Mouse (Mus musculus): ENCODE measurements around the gene Ccdc114. TPM values are rescaled to one million over a fixed set of nuclear protein-coding genes. Genes with fewer than 3 reads are reported as not detected.

Ccdc114 gene
- polyA plus RNA-seq, 1 experiment from 2014 or later, result 5.5 TPM

GRCm38 (mm10) chr7:45949061-45949460, 25.2 kb downstream of the Ccdc114 start:
- no peaks in the 10 kb centered on the region for H3K4me1 ChIP-seq
- 84% methylated on average over 4 of the region's 4 CpGs for WGBS
- no peak overlapping the region for H3K4me3 ChIP-seq
- no peak overlapping the region for H3K27ac ChIP-seq
- no peaks in the 10 kb centered on the region for H3K36me3 ChIP-seq
- no peak overlapping the region for H3K9ac ChIP-seq
- no peak for ATAC-seq (ENCODE audit: low FRiP score)
- H3K27me3 ChIP-seq, result no peaks in the 10 kb centered on the region
- no peaks in the 10 kb centered on the region for H3K9me3 ChIP-seq (replicated peaks)
- H3K4me2 ChIP-seq (replicated peaks), result no peak overlapping the region

DNA sequence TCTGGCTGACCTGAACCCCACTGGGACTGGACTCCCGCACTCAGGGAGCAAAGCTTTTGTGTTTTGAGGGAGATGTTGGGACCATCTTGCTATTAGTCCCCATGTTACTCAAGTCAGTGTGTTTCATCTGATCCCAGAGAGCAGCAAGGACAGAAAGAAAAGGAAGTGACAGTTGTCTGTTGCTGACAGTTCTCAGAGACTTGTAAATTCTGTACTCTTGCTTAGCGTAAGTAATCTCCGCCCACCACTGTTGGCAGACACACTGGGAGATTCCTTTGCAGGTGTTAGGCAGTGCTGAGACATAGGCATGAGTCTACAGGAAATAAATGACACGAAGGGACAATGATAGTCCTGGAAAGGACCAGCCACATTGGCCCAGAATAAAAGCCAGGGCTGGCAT, 32.7 kb downstream of the Ccdc114 start:
- Histone ChIP-seq H3K9me3 (replicated peaks) (no peaks in the 10 kb centered on the region), H3K36me3 (no peaks in the 10 kb centered on the region), H3K9ac (no peak overlapping the region), H3K4me1 (no peaks in the 10 kb centered on the region), H3K27me3 (no peaks in the 10 kb centered on the region), H3K4me2 (replicated peaks) (no peak overlapping the region), H3K4me3 (no peak overlapping the region), H3K27ac (no peak overlapping the region)
- 71% methylated on average over 4 of the region's 4 CpGs for WGBS
- ATAC-seq (ENCODE audit: low FRiP score), result no peak

GRCm38 (mm10) chr7:45971831-45972723, 48.2 kb downstream of the Ccdc114 start:
- H3K9me3 ChIP-seq (replicated peaks), result no peaks in the 10 kb centered on the region
- no peak overlapping the region for H3K4me3 ChIP-seq
- no peaks in the 10 kb centered on the region for H3K4me1 ChIP-seq
- H3K4me2 ChIP-seq (replicated peaks), result no peak overlapping the region
- no peak overlapping the region for H3K27ac ChIP-seq
- WGBS, result 80% methylated on average over 11 of the region's 11 CpGs
- no peaks in the 10 kb centered on the region for H3K27me3 ChIP-seq
- no peak overlapping the region for H3K9ac ChIP-seq
- H3K36me3 ChIP-seq, result no peaks in the 10 kb centered on the region
- ATAC-seq (ENCODE audit: low FRiP score), result no peak

DNA sequence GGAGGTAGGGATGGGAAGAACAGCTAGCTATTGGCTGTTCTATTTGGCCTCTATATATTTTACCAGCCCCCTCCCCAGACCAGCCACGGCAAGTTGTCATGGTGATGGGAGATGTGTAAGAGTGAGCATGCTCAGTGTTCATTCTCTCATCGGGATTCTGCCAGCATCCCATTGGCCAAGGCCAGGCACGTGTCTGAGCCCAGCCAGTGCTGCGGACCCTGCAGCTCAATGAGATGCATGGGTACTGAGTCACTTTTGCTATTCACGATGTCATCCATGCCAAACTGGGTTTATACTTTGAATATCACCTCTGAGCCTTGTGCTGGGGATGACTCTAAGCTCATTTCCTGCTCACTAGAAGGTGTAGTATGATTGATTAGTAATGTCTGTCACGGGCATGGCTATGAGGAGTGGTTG, 49.4 kb downstream of the Ccdc114 start:
- ATAC-seq (ENCODE audit: low FRiP score), result peak; percentile 67
- Histone ChIP-seq H3K4me2 (replicated peaks) (no peak overlapping the region), H3K4me1 (no peaks in the 10 kb centered on the region), H3K36me3 (no peaks in the 10 kb centered on the region), H3K4me3 (no peak overlapping the region), H3K27ac (no peak overlapping the region), H3K27me3 (no peaks in the 10 kb centered on the region), H3K9me3 (replicated peaks) (no peaks in the 10 kb centered on the region), H3K9ac (no peak overlapping the region)
- WGBS, result 86% methylated on average over 6 of the region's 6 CpGs

DNA sequence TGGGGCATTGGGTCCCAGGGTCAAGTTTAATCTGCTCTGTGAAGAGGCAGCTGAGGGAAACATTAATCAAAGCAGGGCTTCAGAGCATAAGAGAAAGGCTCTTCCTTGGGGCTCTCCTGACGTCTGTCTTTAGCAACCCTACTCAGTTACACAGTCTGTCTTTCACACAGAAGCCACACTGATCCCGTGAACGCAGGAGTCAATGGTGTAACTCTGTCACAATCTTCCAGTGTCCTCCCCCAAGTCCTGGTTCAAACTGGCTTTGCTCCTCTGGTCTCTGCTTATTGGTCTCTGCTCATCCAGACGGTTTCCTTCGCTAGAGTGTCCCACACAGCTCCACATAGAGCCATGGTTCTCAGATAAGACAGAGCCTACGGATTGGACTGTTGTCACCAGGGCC, 50.2 kb downstream of the Ccdc114 start:
- H3K27ac ChIP-seq, result no peak overlapping the region
- no peak overlapping the region for H3K9ac ChIP-seq
- WGBS, result 77% methylated on average over 6 of the region's 6 CpGs
- no peaks in the 10 kb centered on the region for H3K9me3 ChIP-seq (replicated peaks)
- H3K4me1 ChIP-seq, result no peaks in the 10 kb centered on the region
- H3K36me3 ChIP-seq, result no peaks in the 10 kb centered on the region
- H3K4me3 ChIP-seq, result no peak overlapping the region
- no peak overlapping the region for H3K4me2 ChIP-seq (replicated peaks)
- no peaks in the 10 kb centered on the region for H3K27me3 ChIP-seq
- no peak for ATAC-seq (ENCODE audit: low FRiP score)

DNA sequence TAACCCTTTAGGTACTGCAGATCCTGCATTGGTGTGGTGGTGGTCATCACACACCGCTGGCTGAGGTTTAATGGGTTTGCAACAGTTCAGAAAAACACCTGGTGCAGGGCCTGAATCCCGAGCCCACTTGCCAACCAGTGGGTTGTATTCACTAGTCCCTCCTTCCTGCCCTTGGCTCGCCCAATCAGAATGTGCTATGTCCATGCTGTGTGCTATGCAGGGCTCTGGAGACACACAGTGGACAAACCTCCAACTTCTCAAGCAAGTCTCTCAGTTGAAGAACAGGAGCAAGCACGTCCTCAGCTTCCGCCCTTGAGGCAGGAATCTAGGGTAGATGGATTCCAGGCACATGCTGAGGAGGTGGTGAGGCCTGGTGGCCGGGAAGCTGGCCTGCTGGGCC, 50.6 kb downstream of the Ccdc114 start:
- ATAC-seq (ENCODE audit: low FRiP score), result no peak
- no peak overlapping the region for H3K9ac ChIP-seq
- H3K27ac ChIP-seq, result no peak overlapping the region
- no peak overlapping the region for H3K4me2 ChIP-seq (replicated peaks)
- H3K4me1 ChIP-seq, result no peaks in the 10 kb centered on the region
- H3K36me3 ChIP-seq, result no peaks in the 10 kb centered on the region
- H3K27me3 ChIP-seq, result no peaks in the 10 kb centered on the region
- H3K9me3 ChIP-seq (replicated peaks), result no peaks in the 10 kb centered on the region
- no peak overlapping the region for H3K4me3 ChIP-seq
- WGBS, result 77% methylated on average over 6 of the region's 6 CpGs

DNA sequence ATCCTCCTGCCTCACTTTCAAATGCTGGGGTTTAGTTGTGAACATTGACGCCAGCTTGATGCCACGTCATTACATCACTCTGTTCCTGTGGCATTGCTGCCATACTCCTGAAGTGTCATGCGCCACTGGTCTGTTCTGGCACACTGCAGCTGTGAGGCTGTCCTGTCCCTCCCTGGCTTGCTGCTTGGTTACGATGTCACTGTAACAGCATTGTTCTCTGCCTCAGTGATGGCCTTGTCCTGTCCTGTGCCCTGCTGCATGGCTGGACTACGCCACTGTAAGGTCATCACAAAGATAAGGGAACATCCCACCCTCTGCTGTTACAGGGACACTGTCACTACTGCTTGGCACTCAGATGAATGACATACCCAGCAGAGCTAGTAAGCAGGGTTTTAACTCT, 57.7 kb downstream of the Ccdc114 start:
- H3K9ac ChIP-seq, result no peak overlapping the region
- no peaks in the 10 kb centered on the region for H3K9me3 ChIP-seq (replicated peaks)
- H3K36me3 ChIP-seq, result no peaks in the 10 kb centered on the region
- H3K4me2 ChIP-seq (replicated peaks), result no peak overlapping the region
- H3K27me3 ChIP-seq, result no peaks in the 10 kb centered on the region
- WGBS, result 86% methylated on average over 5 of the region's 5 CpGs
- no peak for ATAC-seq (ENCODE audit: low FRiP score)
- H3K4me1 ChIP-seq, result no peaks in the 10 kb centered on the region
- H3K27ac ChIP-seq, result no peak overlapping the region
- H3K4me3 ChIP-seq, result no peak overlapping the region

GRCm38 (mm10) chr7:45986893-45987292, 63.0 kb downstream of the Ccdc114 start:
- no peak overlapping the region for H3K9ac ChIP-seq
- H3K9me3 ChIP-seq (replicated peaks), result no peaks in the 10 kb centered on the region
- H3K36me3 ChIP-seq, result no peaks in the 10 kb centered on the region
- H3K4me3 ChIP-seq, result no peak overlapping the region
- H3K27ac ChIP-seq, result no peak overlapping the region
- H3K27me3 ChIP-seq, result no peaks in the 10 kb centered on the region
- H3K4me2 ChIP-seq (replicated peaks), result no peak overlapping the region
- WGBS, result 76% methylated on average over 6 of the region's 6 CpGs
- H3K4me1 ChIP-seq, result no peaks in the 10 kb centered on the region
- no peak for ATAC-seq (ENCODE audit: low FRiP score)

- Histone ChIP-seq H3K4me2 (replicated peaks) (no peak overlapping the region), H3K27me3 (no peaks in the 10 kb centered on the region), H3K9me3 (replicated peaks) (no peaks in the 10 kb centered on the region), H3K4me1 (no peaks in the 10 kb centered on the region), H3K27ac (no peak overlapping the region), H3K4me3 (no peak overlapping the region), H3K9ac (no peak overlapping the region), H3K36me3 (no peaks in the 10 kb centered on the region)
- no peak for ATAC-seq (ENCODE audit: low FRiP score)
- 86% methylated on average over 1 of the region's 1 CpGs for WGBS
These were observed 64.5 kb downstream of the Ccdc114 start for GRCm38 (mm10) chr7:45988344-45988743.

DNA sequence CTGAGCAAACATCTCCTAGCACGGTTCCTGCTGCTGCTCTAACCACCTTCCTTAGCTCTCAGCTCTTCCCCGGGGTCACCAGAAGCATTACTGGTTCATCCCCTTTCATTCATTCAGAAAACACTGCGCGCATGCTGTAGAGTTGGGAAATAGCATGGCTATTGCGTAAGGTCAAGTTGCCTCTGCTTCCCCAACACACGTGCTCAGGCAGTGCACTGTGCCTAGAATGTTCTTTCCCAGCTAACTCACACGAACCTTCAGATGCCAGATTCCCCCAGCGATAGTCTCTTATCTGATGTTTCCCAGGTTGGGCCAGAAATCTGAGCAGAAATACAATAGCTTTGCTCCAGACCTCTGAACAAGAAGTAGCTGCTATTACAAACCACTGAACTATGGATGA, 68.6 kb downstream of the Ccdc114 start:
- no peak for ATAC-seq (ENCODE audit: low FRiP score)
- 89% methylated on average over 8 of the region's 8 CpGs for WGBS

More for the DNA sequence above, 68.6 kb downstream of the Ccdc114 start:
- no peaks in the 10 kb centered on the region for H3K4me1 ChIP-seq
- H3K36me3 ChIP-seq, result no peaks in the 10 kb centered on the region
- no peak overlapping the region for H3K4me3 ChIP-seq
- no peaks in the 10 kb centered on the region for H3K27me3 ChIP-seq
- H3K9ac ChIP-seq, result no peak overlapping the region
- H3K4me2 ChIP-seq (replicated peaks), result no peak overlapping the region
- no peak overlapping the region for H3K27ac ChIP-seq
- H3K9me3 ChIP-seq (replicated peaks), result no peaks in the 10 kb centered on the region

Other genes starting within 250 kb of the Ccdc114 start
- gene Ntn5, start 240.1 kb upstream of the Ccdc114 start, polyA plus RNA-seq (2016; fragmentation: Nextera tagmentation; extraction: Ambion mirVana), result 0.68 and 1.2 TPM in 2 replicates
- gene Sec1, start 229.7 kb upstream of the Ccdc114 start, polyA plus RNA-seq (2016; fragmentation: Nextera tagmentation; extraction: Ambion mirVana), result 1.1 and 2.2 TPM in 2 replicates
- gene Car11, start 224.2 kb upstream of the Ccdc114 start, polyA plus RNA-seq (2016; fragmentation: Nextera tagmentation; extraction: Ambion mirVana), result 21.2 and 25.5 TPM in 2 replicates
- gene Dbp, start 219.0 kb upstream of the Ccdc114 start, polyA plus RNA-seq (2016; fragmentation: Nextera tagmentation; extraction: Ambion mirVana), result 4.2 and 5.3 TPM in 2 replicates
- gene Rpl18, start 208.6 kb upstream of the Ccdc114 start, polyA plus RNA-seq (2016; fragmentation: Nextera tagmentation; extraction: Ambion mirVana), result 607 and 682 TPM in 2 replicates
- gene Sphk2, start 206.1 kb upstream of the Ccdc114 start, polyA plus RNA-seq (2016; fragmentation: Nextera tagmentation; extraction: Ambion mirVana), result 28.7 and 30.3 TPM in 2 replicates
- gene Fam83e, start 202.9 kb upstream of the Ccdc114 start, polyA plus RNA-seq (2016; fragmentation: Nextera tagmentation; extraction: Ambion mirVana), result 0.89 and 1.0 TPM in 2 replicates
- gene Spaca4, start 198.3 kb upstream of the Ccdc114 start, polyA plus RNA-seq (2016; fragmentation: Nextera tagmentation; extraction: Ambion mirVana), result not detected in 2 replicates
- 8.4 and 11.9 TPM in 2 replicates for gene Lmtk3, start 140.3 kb upstream of the Ccdc114 start, polyA plus RNA-seq (2016; fragmentation: Nextera tagmentation; extraction: Ambion mirVana)
- 2.4 and 3.0 TPM in 2 replicates for gene Sult2b1, start 139.4 kb upstream of the Ccdc114 start, polyA plus RNA-seq (2016; fragmentation: Nextera tagmentation; extraction: Ambion mirVana)
- gene Cyth2, start 109.5 kb upstream of the Ccdc114 start, polyA plus RNA-seq (2016; fragmentation: Nextera tagmentation; extraction: Ambion mirVana), result 280 and 284 TPM in 2 replicates
- 0.80 and 0.96 TPM in 2 replicates for gene Kcnj14, start 99.3 kb upstream of the Ccdc114 start, polyA plus RNA-seq (2016; fragmentation: Nextera tagmentation; extraction: Ambion mirVana)
- gene Grwd1, start 93.1 kb upstream of the Ccdc114 start, polyA plus RNA-seq (2016; fragmentation: Nextera tagmentation; extraction: Ambion mirVana), result 43.2 and 45.8 TPM in 2 replicates
- gene Kdelr1, start 51.3 kb upstream of the Ccdc114 start, polyA plus RNA-seq (2016; fragmentation: Nextera tagmentation; extraction: Ambion mirVana), result 43.5 and 45.6 TPM in 2 replicates
- 1.6 TPM in 2 replicates for gene Grin2d, start 45.7 kb upstream of the Ccdc114 start, polyA plus RNA-seq (2016; fragmentation: Nextera tagmentation; extraction: Ambion mirVana)
- 0.52 TPM in 1 of 2 replicates, not detected in the other for gene Syngr4, start 27.4 kb upstream of the Ccdc114 start, polyA plus RNA-seq (2016; fragmentation: Nextera tagmentation; extraction: Ambion mirVana)
- gene Tmem143, start 27.1 kb upstream of the Ccdc114 start, polyA plus RNA-seq (2016; fragmentation: Nextera tagmentation; extraction: Ambion mirVana), result 3.4 and 5.2 TPM in 2 replicates
- 42.6 and 55.0 TPM in 2 replicates for gene Emp3, start 2.7 kb upstream of the Ccdc114 start, polyA plus RNA-seq (2016; fragmentation: Nextera tagmentation; extraction: Ambion mirVana)
- gene Abcc6, start 106.2 kb downstream of the Ccdc114 start, polyA plus RNA-seq (2016; fragmentation: Nextera tagmentation; extraction: Ambion mirVana), result 0.19 and 0.38 TPM in 2 replicates
- gene Nomo1, start 109.6 kb downstream of the Ccdc114 start, polyA plus RNA-seq (2016; fragmentation: Nextera tagmentation; extraction: Ambion mirVana), result 35.3 and 35.8 TPM in 2 replicates
- 0.51 and 0.61 TPM in 2 replicates for gene Kcnj11, start 176.7 kb downstream of the Ccdc114 start, polyA plus RNA-seq (2016; fragmentation: Nextera tagmentation; extraction: Ambion mirVana)

All from hindbrain, embryonic 12.5 days (tissue).